Mouse (Mus musculus) embryonic stem cell, embryonic (primary cell): ENCODE measurements around the gene Pnmal1.

ENCODE experiments used
- CTCF ChIA-PET, 4 experiments: fragments of 300-600 bp in 2 of 4; fragments of 350-600 bp in 2 of 4; sonication (Branson Sonifier 250); formaldehyde crosslinking; loops; one replicate each; lab custom pipeline; 2022; ENCODE audit warnings: inconsistent platforms in 2 of 4; lab: Charles Lee
- POLR2A ChIA-PET, 4 experiments: fragments of 300-600 bp in 2 of 4; fragments of 350-600 bp in 2 of 4; sonication (Branson Sonifier 250); formaldehyde crosslinking; loops; one replicate each; lab custom pipeline; 2022; ENCODE audit warnings: antibody characterized with exemption in 4 of 4, inconsistent platforms in 1 of 4; lab: Charles Lee

Pnmal1 gene

DNA sequence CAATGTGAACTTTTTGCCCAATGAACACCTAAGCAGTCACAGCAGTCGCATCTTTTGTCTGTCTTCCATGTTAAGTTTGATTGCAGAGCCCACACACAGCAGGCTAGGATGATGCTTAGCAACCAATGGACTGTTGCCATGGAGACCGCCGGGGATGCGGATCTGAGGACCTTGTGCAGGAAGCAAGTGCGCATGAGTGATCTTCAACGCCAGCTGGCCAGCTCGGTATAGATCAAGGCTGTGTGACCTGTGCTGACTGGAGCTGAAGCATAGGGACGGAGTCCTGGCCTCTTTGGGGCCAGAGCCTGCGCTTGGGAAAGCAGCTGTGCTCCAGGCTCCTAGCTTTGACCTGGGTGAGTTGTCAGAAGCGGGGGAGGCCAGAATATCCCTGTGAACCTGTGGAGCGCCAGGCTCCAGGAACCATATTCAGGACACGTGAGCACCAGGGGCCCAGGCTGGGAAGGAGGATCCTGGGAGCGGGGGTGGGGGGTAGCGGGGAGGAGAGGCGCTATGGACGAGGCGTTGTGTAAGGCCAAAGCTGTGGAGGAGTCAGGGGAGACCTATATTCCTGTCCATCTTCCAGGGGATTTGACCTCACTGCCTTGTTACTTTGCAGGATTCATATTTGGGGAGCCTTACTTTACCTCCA lies at the start of gene Pnmal1:
Pnmal1 (plus strand) TSS at position 141 of the 649 bp plus-strand sequence.
- CTCF ChIA-PET, result interaction anchor here in 3 of 4 experiments (0.7 to 3.5 kb wide), 8 partner anchors 8 to 46 kb away, joined by 3 to 15 read pairs (median 4); no protein-coding TSS in a partner anchor
- POLR2A ChIA-PET, result interaction anchor here in 2 of 4 experiments (1.0 to 1.7 kb wide), 5 partner anchors 8 to 97 kb away, joined by 3 to 5 read pairs (median 3); partner anchors contain the start of gene Pnmal2 (in 1 of the 2)

DNA sequence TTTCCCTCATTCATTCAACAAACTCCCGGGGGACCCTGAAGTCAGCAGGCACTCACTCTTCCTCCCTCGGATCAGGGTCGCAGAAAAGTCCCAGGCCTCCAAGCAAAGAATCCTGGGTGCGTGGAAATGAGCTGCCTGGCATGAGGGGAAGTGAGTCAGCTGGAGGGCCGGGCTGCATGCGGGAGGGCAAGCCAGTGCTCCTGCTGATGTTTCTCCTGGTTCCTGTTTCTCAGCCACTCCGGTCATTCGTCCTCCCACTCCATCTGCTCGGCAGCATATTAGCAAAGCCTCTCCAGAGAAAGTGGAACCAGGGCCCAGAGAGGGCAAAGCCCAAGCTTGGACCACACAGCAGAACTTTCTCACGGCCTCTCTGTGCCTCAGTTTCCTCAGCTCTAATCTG lies 49.6 kb upstream of the Pnmal1 start:
- CTCF ChIA-PET, result interaction anchor here in 1 of 4 experiments (1.9 kb wide), 1 partner anchor 36 kb away, joined by 6 read pairs; the partner anchor contains the start of gene Dact3
- POLR2A ChIA-PET, result no interaction called here

DNA sequence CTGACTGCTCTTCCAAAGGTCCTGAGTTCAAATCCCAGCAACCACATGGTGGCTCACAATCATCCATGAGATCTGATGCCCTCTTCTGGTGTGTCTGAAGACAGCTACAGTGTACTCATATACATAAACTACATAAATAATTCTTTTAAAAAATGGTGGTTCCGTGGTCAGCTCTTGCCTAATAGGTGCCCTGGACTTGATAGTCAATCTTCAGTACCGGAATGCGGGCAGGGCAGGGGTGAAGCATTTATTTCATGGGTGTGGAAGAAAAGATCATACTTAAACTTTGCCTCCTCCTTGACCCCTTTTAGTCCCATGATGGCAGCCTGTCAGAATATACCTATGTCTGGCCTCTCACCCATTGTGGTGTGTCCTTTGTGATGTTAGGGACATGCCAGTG lies 47.6 kb upstream of the Pnmal1 start:
- ChIA-PET CTCF (interaction anchor here in 2 of 4 experiments (1.4 to 3.3 kb wide), 2 partner anchors 17 to 37 kb away, joined by 3 to 40 read pairs; partner anchors contain the start of gene Dact3 (in 1 of the 2)), POLR2A (interaction anchor here in 1 of 4 experiments (0.8 kb wide), 1 partner anchor 113 kb away, joined by 3 read pairs; no protein-coding TSS in a partner anchor)

DNA sequence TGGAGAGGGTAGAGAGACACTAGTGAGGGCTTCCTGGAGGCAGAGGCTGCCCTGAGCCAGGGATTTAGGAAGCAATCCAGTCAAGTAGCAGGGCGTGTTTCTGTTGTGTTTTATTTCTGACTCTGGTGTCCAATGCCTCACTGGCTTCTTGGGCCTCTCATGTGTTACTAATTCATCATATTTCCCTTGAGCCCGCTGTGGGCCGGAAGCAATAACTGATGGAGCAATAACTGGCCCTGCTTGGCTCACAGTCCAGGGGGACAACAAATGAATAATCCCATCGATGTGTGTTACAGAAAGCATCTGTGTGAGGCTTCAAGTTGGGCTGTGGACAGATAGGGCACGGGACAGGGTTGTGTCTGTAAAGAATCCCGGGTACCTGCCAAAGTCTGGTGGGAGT lies 47.1 kb upstream of the Pnmal1 start:
- ChIA-PET CTCF (interaction anchor here in 2 of 4 experiments (1.4 to 3.3 kb wide), 4 partner anchors 17 to 38 kb away, joined by 3 to 40 read pairs (median 12); partner anchors contain the start of genes Dact3 (in 2 of the 2) and Gng8 (in 1 of the 2)), POLR2A (no interaction called here)

DNA sequence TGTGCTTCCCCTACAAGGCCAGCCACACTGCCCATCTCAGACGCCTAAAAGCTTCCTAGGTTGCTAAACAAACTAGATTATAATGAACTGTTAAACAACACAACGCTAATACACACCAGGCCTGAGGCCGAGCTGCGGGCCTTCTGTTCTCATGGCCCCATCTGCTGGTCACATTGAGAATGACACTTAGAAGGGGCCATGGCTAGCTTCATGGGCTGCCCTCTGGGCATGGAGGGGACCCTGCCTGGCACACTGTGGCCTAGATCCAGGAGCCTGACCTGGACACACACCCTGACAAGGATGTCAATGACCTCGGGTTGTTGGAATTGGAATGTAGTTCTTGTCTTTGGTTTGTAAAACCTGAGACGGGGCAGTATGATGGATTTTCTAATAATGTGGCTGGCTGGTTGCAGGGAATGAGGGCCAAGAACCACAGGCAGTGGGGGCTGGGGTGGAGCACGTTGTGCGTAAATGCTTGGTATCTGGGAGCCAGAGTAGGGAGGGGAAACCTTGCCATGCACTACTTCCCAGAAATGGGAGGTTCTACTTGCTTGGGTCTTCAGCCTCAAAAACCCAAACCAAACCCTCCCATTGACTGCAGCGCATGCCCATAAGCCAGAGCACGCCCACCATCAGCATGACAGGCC lies 45.5 kb upstream of the Pnmal1 start:
- CTCF ChIA-PET, result interaction anchor here (0.5 to 3.3 kb wide), 47 partner anchors 8 to 284 kb away, joined by 3 to 40 read pairs (median 4); partner anchors contain the start of genes Dact3 (in 4 of the 4), Gng8 (in 2 of the 4), Ap2s1 (in 1 of the 4) and Pnmal1 (in 1 of the 4)
- POLR2A ChIA-PET, result interaction anchor here (0.7 to 2.3 kb wide), 21 partner anchors 9 to 285 kb away, joined by 3 to 10 read pairs (median 4); partner anchors contain the start of genes Calm3 (in 2 of the 4), Dact3 (in 2 of the 4), Gng8 (in 2 of the 4) and Hif3a (in 1 of the 4)

DNA sequence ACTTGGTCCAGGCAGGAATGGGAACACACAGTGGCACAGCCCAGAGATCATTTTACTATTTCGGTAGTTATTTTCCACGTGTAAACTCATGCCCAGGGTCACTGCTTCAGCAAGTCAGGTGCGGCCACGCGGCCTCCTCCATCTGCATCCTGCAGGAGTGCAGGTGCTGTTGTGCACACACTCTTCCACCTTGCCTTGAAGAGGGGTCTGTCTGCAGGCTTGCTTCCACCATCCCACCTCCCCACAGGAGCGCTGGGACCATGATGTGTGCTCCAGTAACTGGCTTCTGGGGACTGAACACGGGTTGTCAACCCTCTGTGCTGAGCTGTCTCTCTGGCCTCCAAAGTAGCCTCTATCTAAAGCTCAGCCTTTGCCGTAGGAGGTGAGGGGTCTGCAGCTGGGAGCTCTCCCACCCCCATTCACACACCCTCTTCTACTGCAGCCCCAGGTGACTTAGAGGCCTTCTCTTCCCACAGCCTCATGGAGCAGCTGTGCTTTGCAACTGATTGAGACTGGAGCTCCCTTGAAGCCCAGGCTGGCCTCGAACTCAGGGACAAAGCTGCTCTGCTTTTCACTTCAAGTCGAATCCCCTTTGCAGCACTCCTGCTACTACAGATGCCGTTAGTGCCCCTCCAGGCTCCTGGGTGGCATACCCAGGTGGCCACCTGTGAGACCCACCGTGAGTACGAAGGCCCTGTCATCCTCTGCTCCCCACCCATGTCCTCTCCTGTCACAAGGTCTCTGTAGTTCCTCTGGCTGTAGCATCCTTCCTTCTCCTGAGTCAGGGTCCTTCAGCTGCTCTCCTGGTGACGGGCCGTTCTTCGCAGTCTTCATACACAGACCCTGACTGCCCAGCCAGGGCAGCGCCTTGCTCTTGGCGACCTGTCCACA lies 44.8 kb upstream of the Pnmal1 start:
- CTCF ChIA-PET, result interaction anchor here (0.7 to 3.3 kb wide), 42 partner anchors 8 to 285 kb away, joined by 3 to 40 read pairs (median 4); partner anchors contain the start of genes Dact3 (in 4 of the 4), Ap2s1 (in 1 of the 4), Gng8 (in 1 of the 4) and Pnmal2 (in 1 of the 4)
- POLR2A ChIA-PET, result interaction anchor here (0.5 to 2.3 kb wide), 20 partner anchors 8 to 285 kb away, joined by 3 to 10 read pairs (median 4); partner anchors contain the start of genes Calm3 (in 2 of the 4), Dact3 (in 2 of the 4), Gng8 (in 1 of the 4) and Hif3a (in 1 of the 4)

DNA sequence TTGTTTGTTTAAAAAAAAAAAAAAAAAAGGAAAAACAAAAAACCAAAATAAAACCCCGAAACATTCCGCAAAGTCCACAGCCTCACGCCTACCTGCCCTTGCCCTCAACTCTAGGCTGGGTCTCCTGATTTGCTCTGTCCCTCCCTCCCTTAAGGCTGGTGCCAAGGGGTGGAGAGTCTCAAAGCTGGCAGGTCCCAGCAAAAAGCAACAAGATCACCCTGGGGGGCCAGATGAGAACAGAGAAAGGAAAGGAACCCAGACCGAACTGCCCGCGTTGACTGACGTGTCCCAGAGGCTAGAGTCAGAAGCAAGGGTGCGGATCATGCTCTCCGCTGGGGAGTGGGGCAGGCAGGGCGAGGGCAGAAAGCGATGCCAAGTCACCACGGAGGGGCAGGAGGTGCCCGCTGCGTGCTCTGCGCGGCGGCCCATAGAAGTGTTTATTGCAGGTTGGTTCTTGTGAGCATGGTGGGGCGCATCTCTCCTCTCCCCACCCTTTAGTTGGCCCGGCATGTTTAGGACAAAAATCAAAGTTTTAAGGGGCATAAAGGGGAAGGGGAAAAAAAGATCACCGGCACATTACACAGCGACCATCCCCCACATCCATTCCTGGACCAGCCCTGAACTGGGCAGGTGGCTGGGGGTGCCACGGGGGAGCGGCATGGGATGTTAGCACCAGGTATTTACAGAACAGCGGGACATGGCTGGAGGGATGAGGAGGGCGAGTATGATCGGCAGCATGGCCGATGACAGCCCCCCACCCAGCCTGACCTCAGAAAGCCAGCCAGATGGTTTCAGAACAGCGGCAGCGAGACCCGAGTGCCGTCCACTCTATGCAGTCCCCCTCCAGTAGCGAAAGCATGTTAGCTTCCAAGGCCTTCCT lies 43.8 kb upstream of the Pnmal1 start:
- ChIA-PET CTCF (interaction anchor here in 3 of 4 experiments (0.7 to 1.8 kb wide), 5 partner anchors 41 to 170 kb away, joined by 3 to 7 read pairs (median 4); partner anchors contain the start of gene Dact3 (in 1 of the 3)), POLR2A (interaction anchor here in 3 of 4 experiments (0.6 to 2.3 kb wide), 8 partner anchors 8 to 883 kb away, joined by 3 to 9 read pairs (median 4); partner anchors contain the start of genes Dact3 (in 1 of the 3) and Gng8 (in 1 of the 3))

DNA sequence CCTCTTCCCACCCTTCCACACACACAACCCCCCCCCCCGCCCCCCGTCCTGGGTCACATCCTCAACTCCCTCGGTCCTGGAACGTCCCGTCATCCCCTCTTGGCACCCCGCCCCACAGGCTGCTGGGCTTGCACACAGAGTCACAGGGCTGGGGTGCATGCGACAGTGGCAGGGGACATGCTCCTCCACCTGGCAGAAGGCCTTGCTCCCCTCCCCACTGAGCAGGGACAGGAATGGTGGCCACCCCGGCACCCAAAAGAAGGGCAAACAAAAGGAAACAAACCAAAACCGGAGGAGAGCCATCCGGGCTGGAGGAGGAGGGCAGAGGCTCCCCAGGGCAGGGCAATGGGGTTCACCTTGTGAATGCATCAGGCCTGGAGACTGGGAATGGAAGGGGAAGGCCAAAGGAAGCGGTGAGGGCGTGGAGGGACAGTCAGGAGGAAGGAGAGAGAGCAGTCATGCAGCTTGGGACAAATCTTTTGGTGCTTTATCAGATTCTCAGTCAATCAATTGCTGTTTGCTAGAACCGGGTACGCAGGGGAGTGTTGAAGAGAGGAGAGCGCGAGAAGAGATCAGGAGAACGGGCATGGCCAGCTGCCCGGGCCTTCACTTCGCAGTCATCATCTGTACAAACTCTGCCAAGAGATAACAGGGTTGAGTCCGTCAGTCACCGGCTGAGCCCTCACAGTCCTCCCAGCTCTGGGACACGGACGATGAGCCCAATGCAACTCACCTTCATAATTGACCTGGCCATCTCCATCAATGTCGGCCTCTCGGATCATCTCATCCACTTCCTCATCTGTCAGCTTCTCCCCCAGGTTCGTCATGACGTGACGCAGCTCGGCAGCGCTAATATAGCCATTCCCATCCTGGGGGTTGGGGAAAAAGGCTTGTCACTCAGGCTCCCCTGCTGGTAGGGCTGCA lies 42.9 kb upstream of the Pnmal1 start:
- CTCF ChIA-PET, result interaction anchor here in 2 of 4 experiments (0.8 to 1.4 kb wide), 2 partner anchors 22 to 43 kb away, joined by 3 read pairs; no protein-coding TSS in a partner anchor
- POLR2A ChIA-PET, result interaction anchor here in 3 of 4 experiments (0.6 to 1.7 kb wide), 5 partner anchors 22 to 54 kb away, joined by 3 to 5 read pairs (median 4); partner anchors contain the start of gene Gng8 (in 1 of the 3)

DNA sequence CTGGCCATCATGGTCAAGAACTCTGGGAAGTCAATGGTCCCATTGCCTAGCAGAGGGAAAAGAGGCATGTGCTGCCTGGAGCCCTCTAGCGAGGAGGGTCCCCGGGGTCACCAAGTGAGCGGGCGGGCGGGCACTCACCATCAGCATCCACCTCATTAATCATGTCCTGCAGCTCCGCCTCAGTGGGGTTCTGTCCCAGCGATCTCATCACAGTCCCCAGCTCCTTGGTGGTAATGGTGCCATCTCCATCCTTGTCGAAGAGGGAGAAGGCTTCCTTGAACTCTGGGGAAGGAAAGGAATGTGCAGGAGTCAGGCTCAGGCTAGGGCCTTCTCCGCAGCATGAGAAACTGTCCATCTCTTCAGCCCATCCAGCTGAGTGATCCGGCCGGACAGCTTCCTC lies 42.0 kb upstream of the Pnmal1 start:
- CTCF ChIA-PET, result interaction anchor here in 2 of 4 experiments (0.8 to 1.5 kb wide), 3 partner anchors 15 to 44 kb away, joined by 3 to 5 read pairs (median 3); no protein-coding TSS in a partner anchor
- POLR2A ChIA-PET, result interaction anchor here in 2 of 4 experiments (0.8 to 1.7 kb wide), 6 partner anchors 22 to 107 kb away, joined by 3 to 5 read pairs (median 4); partner anchors contain the start of gene Gng8 (in 1 of the 2)

DNA sequence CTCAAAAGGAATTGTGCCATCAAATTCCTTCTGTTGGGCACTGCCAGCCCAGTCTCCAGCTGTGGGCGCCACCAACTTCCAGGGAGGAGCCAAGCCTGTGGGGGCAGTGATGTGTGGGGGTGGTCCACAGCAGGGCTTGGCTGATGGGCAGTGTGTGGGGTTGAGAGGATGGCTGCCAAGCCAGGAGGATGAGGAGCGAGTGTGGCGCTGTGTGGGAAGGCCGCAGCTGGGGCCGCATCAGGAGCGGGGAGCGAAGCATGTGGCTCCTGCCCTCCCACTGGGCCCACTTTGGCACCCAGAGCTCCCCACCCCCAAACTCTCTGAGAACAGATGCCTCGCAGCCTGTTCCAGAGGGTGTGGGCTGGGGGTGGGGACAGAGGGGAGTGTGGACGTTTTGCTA lies 41.5 kb upstream of the Pnmal1 start:
- ChIA-PET CTCF (interaction anchor here in 2 of 4 experiments (1.4 to 1.8 kb wide), 4 partner anchors 15 to 82 kb away, joined by 3 to 8 read pairs (median 5); partner anchors contain the start of gene Gng8 (in 1 of the 2)), POLR2A (interaction anchor here in 2 of 4 experiments (1.2 to 1.7 kb wide), 5 partner anchors 27 to 189 kb away, joined by 3 to 5 read pairs (median 4); partner anchors contain the start of gene Gng8 (in 1 of the 2))

DNA sequence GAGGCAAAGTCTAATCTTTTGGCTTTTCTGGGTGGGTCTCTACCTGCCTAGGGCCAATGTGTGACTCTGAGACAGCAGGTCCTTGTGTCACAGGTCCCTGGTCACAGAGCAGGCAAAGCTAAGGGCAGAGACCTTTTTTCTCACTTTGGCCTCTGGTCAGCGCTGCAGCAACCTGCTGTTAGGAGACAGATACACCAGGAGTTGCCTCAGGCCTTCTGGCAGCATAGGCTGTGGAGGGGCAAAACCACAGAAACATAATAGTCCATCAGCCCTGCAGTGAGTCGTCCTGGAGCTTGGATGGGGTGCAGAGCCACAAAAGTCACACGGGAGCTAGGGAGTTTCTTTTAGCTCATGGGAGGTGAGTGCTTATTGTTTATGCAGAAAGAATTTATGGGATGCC lies 40.8 kb upstream of the Pnmal1 start:
- CTCF ChIA-PET, result interaction anchor here (0.6 to 1.8 kb wide), 8 partner anchors 14 to 636 kb away, joined by 3 to 8 read pairs (median 5); partner anchors contain the start of gene Gng8 (in 1 of the 4)

DNA sequence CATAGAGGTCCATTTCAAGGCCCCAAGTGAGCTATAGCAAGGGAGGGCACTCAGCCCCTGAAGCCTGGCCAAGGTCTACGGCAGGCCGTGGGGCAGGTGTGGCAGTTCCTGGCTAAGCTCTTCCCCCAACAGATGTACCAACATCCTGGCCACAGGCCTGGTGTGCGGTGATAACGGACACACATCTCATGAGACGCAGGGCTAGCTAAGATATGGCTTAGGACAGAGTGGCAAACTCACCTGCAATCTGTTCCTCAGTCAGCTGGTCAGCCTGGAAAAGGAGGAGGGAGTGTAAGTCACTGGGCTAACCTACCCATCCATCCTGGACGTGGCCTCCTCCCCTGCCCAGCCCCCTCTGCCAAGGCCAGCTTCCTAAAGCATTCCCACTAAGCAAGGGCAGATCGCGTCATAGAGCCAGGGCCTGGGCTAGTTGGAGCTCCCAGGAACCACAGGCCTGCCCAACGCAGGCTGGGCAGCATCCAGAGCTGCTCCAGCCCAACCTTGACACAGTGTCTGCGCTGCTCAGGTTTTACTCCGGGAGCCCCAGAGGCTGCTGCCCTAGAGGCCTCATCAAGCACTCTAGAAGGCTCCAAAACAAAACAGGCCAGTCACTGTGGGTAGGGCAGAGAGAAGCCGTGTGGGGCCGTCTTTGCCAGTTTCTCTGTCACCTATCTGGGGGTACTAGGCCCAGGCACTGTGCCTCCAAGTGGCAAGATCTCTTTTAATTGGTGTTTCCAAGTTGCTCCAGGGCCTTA lies 39.9 kb upstream of the Pnmal1 start:
- POLR2A ChIA-PET, result interaction anchor here in 3 of 4 experiments (0.6 to 1.6 kb wide), 5 partner anchors 21 to 503 kb away, joined by 3 to 5 read pairs (median 4); no protein-coding TSS in a partner anchor
- CTCF ChIA-PET, result interaction anchor here (0.6 to 1.8 kb wide), 9 partner anchors 20 to 637 kb away, joined by 3 to 8 read pairs (median 4); partner anchors contain the start of gene Gng8 (in 1 of the 4)

More for the DNA sequence above, 40.8 kb upstream of the Pnmal1 start:
- POLR2A ChIA-PET, result interaction anchor here in 3 of 4 experiments (0.6 to 1.7 kb wide), 8 partner anchors 22 to 502 kb away, joined by 3 to 5 read pairs (median 4); partner anchors contain the start of gene Gng8 (in 1 of the 3)

DNA sequence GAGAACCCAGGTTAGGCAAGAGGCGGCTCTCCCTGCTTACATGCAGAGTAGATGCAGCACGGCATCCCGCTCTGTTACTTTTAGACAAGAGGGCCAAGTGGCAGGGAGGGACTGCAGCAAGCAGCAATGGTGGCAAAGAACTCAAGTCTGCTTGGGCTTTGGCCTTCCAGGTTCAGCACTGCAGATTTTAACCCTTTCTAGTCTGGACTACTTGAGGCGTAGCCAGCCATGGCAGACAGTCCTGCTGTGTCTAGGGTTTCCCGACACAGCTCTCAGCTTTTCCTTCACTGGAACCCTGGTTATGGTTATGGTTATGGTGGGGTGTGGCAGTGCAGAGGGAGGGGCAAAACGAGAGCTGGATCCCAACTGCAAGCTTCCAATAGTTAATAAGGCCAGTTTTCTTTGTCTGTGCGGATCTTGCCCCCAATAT lies 39.3 kb upstream of the Pnmal1 start:
- POLR2A ChIA-PET, result interaction anchor here in 1 of 4 experiments (1.6 kb wide), 1 partner anchor 50 kb away, joined by 5 read pairs; no protein-coding TSS in a partner anchor
- CTCF ChIA-PET, result interaction anchor here in 1 of 4 experiments (1.0 to 1.2 kb wide), 2 partner anchors 19 to 25 kb away, joined by 3 to 8 read pairs; no protein-coding TSS in a partner anchor
